Mouse (Mus musculus) erythroblast, embryonic 14.5 days (primary cell): ENCODE results near the gene Cux1. TPM values are rescaled to one million over a fixed set of nuclear protein-coding genes. Genes with fewer than 3 reads are reported as not detected.

Experiments
- H3K27me3 ChIP-seq: 2 replicates; pipeline ENCODE4 v1.6.1; 2012; ENCODE audit warnings: inconsistent platforms; ENCODE audit not compliant: control insufficient read depth
- H3K36me3 ChIP-seq: 2 replicates; pipeline ENCODE4 v1.6.1; 2012; ENCODE audit warnings: mild to moderate bottlenecking, inconsistent platforms; ENCODE audit not compliant: control insufficient read depth
- H3K4me1 ChIP-seq: 2 replicates; pipeline ENCODE4 v1.6.1; 2012; ENCODE audit warnings: inconsistent platforms; ENCODE audit not compliant: control insufficient read depth
- H3K4me3 ChIP-seq: replicated peaks from 2 replicates; pipeline ENCODE3; 2012; ENCODE audit warnings: moderate library complexity, mild to moderate bottlenecking, inconsistent platforms
- H3K9me3 ChIP-seq: 2 replicates; pipeline ENCODE4 v1.6.1; 2012; ENCODE audit warnings: low read length, inconsistent platforms, mixed read lengths; ENCODE audit not compliant: control insufficient read depth
- GATA1 ChIP-seq: IDR thresholded peaks from 2 replicates; pipeline ENCODE4 v1.6.1; 2012; ENCODE audit warnings: low read length, inconsistent platforms, mixed read lengths
- TAL1 ChIP-seq: IDR thresholded peaks from 3 replicates; pipeline ENCODE4 v1.6.1; 2012; ENCODE audit warnings: low read length, inconsistent platforms, mixed read lengths
- polyA plus RNA-seq: library from polyadenylated mRNA; stranded (reverse); fragments of >175 nt; gene quantifications from 2 replicates; pipeline ENCODE4 v1.2.3, GENCODE M21; 2012

Gene Cux1
- polyA plus RNA-seq, 1 experiment: 2.9 TPM

DNA sequence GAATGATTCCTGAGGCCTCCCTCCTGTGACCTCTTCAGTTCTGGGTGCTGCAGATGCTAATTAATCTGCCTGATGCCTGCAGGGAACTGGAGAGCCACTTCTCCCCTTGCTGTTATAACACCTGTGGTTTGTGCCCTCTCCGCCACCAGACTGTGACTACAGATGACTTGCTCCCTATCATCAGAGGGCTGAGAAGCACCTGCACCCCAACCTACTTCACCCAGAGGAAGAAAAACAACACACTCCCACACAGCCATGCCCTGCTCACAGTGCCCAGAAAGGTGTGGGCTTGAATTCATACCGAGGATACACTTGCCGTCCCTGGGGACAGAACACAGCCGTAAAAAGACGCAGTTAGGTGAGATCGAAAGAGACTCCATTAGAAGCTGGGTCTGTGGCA lies 326.1 kb downstream of the Cux1 start:
- Histone ChIP-seq H3K27me3 (peaks cover 53% of the 10 kb centered on the region), H3K4me3 (no peak overlapping the region), H3K4me1 (peaks cover 10% of the 10 kb centered on the region), H3K36me3 (no peaks in the 10 kb centered on the region), H3K9me3 (no peaks in the 10 kb centered on the region)
- TF ChIP-seq GATA1: no peak

GRCm38 (mm10) chr5:136240381-136240780 lies 326.9 kb downstream of the Cux1 start:
- H3K27me3 ChIP-seq: peaks cover 48% of the 10 kb centered on the region
- no peak for TF ChIP-seq TAL1
- no peak for TF ChIP-seq GATA1
- H3K36me3 ChIP-seq: no peaks in the 10 kb centered on the region
- H3K9me3 ChIP-seq: no peaks in the 10 kb centered on the region
- H3K4me1 ChIP-seq: peaks cover 10% of the 10 kb centered on the region
- H3K4me3 ChIP-seq: no peak overlapping the region

GRCm38 (mm10) chr5:136237607-136238006 lies 329.7 kb downstream of the Cux1 start:
- no peak for TF ChIP-seq TAL1
- no peak for TF ChIP-seq GATA1
- Histone ChIP-seq H3K4me3 (no peak overlapping the region), H3K4me1 (peaks cover 3% of the 10 kb centered on the region; the same call in 1 of the 2 replicates), H3K27me3 (peaks cover 22% of the 10 kb centered on the region), H3K9me3 (no peaks in the 10 kb centered on the region), H3K36me3 (no peaks in the 10 kb centered on the region)

GRCm38 (mm10) chr5:136236611-136237010 lies 330.7 kb downstream of the Cux1 start:
- Histone ChIP-seq H3K9me3 (no peaks in the 10 kb centered on the region), H3K4me3 (no peak overlapping the region), H3K36me3 (no peaks in the 10 kb centered on the region), H3K27me3 (peaks cover 26% of the 10 kb centered on the region), H3K4me1 (peaks cover 3% of the 10 kb centered on the region; the same call in 1 of the 2 replicates)
- TF ChIP-seq TAL1: no peak
- no peak for TF ChIP-seq GATA1

DNA sequence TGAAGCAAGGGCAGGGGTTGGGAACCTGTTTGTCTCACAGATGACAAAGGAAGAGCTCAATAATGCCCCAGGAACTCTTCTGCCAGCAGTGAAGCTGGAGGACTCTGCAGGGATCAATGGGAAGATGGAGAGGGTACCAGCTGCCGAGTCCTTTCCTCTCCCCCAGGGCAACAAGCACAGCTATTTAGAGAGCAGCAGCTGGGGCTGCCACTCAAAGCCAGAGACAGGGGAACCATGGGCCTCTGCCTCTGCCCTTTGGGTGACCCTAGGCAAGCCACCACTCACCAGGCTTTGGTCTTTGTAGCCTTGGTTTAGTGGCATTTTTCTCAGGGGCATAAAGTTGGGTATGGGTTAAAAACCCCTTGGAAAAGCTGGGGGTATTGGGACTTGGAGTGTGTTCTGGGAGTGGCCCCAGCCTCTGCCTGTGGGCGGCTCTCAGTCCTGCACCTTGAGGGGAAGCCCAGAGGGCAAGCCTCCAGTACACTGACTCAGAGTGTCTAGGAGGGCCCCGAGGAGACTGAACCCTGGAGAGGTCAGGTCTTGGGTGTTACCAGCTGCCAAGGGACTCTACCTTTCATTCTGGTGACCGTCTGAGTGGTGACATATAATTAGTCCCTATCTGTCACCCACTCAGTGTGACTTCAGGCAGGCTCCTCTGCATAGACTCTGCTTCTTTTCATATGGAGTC lies 336.8 kb downstream of the Cux1 start:
- TF ChIP-seq GATA1: no peak
- no peak for TF ChIP-seq TAL1
- Histone ChIP-seq H3K4me1 (no peaks in the 10 kb centered on the region), H3K4me3 (no peak overlapping the region), H3K36me3 (no peaks in the 10 kb centered on the region), H3K9me3 (no peaks in the 10 kb centered on the region), H3K27me3 (peaks cover 8% of the 10 kb centered on the region)

- Histone ChIP-seq H3K4me1 (no peaks in the 10 kb centered on the region), H3K27me3 (peaks cover under 1% of the 10 kb centered on the region; the same call in 1 of the 2 replicates), H3K9me3 (no peaks in the 10 kb centered on the region; the same call in 1 of the 2 replicates), H3K4me3 (no peak overlapping the region), H3K36me3 (peaks cover 2% of the 10 kb centered on the region; the same call in 1 of the 2 replicates)
- TF ChIP-seq TAL1 (no peak), GATA1 (no peak)
Measured at GRCm38 (mm10) chr5:136226246-136226876, 340.9 kb downstream of the Cux1 start.

DNA sequence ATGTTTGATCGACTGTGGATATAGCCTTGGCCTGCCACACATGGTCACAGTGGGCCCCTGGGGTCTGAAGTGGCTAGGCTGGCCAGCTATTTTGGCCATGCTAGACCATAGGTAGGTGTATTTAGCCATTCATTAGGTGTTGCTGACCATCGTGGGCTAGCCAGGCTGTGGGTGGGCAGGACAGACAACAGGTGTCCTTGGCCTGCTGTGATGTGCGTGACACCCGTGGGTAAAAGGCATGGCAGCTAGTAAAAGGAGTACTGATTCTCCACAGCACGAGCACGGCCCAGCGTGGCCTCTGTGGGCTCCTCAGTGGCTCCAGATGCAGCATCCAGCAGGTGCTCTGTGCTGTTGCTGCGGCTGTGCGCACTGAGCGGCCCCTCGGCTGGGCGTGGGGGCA lies 348.7 kb downstream of the Cux1 start:
- Histone ChIP-seq H3K36me3 (no peaks in the 10 kb centered on the region), H3K4me3 (no peak overlapping the region), H3K27me3 (no peaks in the 10 kb centered on the region), H3K4me1 (peaks cover 2% of the 10 kb centered on the region; the same call in 1 of the 2 replicates), H3K9me3 (peaks cover 10% of the 10 kb centered on the region; the same call in 1 of the 2 replicates)
- TF ChIP-seq TAL1 (no peak), GATA1 (no peak)

DNA sequence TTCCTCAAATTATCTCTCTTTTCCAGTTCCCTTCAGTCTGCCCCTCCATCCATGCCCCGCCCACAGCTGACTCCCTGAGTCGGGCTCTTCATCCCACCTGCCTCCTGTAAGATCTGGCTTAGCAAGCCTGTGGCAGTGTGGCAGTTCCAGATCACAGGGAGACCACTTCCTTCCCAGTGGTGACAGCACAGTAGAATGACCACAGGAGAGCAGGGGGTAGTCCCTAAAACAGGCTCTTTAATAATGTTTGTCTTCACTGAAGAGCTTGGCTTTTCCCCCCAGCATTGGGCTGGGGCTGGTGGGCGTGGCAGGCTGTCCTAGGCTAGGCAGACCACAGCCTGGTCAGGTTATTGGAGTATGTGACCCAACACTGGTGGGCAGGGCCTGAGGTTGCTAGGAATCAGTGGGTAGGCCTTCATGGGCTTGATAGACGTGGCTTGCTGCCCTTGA lies 349.3 kb downstream of the Cux1 start:
- no peaks in the 10 kb centered on the region for H3K36me3 ChIP-seq
- H3K4me1 ChIP-seq: peaks cover 2% of the 10 kb centered on the region; the same call in 1 of the 2 replicates
- TF ChIP-seq TAL1 (no peak), GATA1 (no peak)
- H3K27me3 ChIP-seq: no peaks in the 10 kb centered on the region
- no peak overlapping the region for H3K4me3 ChIP-seq
- H3K9me3 ChIP-seq: peaks cover 10% of the 10 kb centered on the region; the same call in 1 of the 2 replicates

DNA sequence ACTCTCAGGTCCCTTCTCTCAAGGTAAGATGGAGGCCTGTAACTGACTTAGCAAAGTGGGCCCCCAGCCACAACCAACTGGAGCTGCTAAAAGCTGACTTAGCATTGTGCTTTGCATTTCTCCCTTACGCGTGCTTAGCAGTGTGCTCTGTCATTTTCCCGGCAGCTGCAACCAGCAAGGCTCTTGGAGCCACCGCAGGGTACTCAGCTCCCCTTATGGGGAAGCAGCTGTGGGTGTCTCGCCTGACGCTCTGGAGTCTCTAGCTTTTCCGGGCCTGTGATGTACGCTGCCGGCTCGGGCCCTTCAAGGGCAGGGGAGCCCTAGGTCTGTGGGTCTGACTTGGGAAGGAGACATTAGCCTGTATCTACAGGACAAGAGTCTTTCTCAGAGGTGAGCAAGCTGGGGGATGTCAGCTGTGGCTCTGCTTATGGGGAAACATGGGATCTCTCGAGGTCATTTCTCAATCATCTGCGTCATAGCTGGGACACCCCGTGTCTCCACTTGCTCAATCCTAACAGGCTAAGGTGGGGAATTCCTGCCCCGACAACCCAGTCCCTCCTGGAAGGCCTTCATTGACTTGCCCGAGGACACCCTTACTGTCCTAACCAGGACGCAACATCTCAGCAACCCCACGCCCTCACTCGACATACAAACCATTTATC lies 350.2 kb downstream of the Cux1 start:
- Histone ChIP-seq H3K4me1 (peaks cover 2% of the 10 kb centered on the region; the same call in 1 of the 2 replicates), H3K9me3 (peaks cover 10% of the 10 kb centered on the region; the same call in 1 of the 2 replicates), H3K4me3 (no peak overlapping the region), H3K36me3 (no peaks in the 10 kb centered on the region), H3K27me3 (no peaks in the 10 kb centered on the region)
- no peak for TF ChIP-seq TAL1
- no peak for TF ChIP-seq GATA1
